Mouse (Mus musculus) duodenum, adult 2 months (tissue): ENCODE data around the gene Dhx58. TPM values are rescaled to one million over a fixed set of nuclear protein-coding genes. Genes with fewer than 3 reads are reported as not detected.

Source experiments
- polyA plus RNA-seq: library from polyadenylated mRNA; depleted of rRNA; stranded (reverse); fragments of >200 nt; gene quantifications from 2 replicates; pipeline ENCODE4 v1.2.3, GENCODE M21; 2012; ENCODE audit warnings: low replicate concordance; rRNA removed

The Dhx58 gene
- 8.6 and 11.1 TPM in 2 replicates for polyA plus RNA-seq

DNA sequence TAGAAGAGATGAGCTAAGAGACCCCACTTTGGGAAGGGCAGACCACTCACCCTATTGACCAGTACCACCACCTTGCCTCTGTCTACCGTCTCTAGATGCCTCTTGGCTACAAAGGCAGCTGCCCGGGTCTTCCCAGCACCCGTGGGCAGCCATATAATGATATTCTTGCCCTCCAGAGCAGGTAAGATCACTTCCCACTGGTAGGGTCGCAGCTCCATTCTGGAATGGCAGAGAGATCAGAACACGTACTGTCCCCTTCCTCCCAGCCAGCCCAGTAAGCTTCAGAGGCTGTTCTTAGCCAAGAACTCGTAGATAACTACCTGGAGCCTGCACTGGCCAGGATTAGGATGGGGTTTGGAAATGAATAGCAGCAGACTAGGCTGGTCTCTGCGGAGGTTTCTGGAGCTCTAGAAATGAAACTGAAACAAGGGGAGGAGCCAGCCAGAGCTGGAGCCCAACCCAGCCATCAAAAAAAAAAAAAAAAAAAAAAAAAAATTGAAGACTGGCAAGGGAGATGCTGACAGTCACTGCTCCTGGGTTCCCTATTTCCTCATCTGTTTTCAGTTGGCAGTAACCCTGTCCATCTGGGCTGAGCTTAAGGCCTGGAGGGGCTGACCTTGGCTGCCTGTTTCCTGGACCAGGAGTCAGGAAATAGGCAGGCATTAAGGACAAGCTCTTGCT is at the start of gene Dhx58:
Gene Dhx58, minus strand, starts transcription at position 421 of the 681 bp plus-strand sequence.

DNA sequence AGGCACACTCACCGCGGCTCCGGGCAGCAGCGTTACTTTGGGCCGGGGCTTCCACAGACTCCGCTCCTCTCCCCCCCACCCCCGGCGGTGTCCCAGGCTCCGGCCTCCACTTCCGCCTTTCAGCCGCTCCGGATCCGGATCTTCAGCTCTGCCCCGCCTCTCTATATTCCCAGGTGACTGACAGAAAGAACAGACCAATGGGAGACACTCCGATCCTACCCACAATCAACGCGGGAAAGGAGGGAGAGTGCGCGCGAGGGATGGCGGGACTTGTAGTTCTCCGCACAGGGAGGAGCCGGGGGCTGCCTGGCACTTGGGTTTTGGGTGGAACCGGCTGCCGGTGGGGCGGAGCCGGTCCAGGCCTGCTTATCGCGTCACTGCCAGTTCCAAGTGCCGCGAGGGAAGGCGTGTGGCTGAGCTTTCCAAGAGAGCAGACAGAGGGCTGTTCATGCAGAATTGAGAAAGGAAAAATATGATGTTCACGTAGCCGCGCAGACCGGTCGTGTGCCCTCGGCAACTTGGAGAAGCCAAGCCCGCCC is 34.1 kb upstream of the Dhx58 start, which contains the start of gene Rab5c:
Gene Rab5c, minus strand, starts transcription at position 150 of the 539 bp plus-strand sequence.

DNA sequence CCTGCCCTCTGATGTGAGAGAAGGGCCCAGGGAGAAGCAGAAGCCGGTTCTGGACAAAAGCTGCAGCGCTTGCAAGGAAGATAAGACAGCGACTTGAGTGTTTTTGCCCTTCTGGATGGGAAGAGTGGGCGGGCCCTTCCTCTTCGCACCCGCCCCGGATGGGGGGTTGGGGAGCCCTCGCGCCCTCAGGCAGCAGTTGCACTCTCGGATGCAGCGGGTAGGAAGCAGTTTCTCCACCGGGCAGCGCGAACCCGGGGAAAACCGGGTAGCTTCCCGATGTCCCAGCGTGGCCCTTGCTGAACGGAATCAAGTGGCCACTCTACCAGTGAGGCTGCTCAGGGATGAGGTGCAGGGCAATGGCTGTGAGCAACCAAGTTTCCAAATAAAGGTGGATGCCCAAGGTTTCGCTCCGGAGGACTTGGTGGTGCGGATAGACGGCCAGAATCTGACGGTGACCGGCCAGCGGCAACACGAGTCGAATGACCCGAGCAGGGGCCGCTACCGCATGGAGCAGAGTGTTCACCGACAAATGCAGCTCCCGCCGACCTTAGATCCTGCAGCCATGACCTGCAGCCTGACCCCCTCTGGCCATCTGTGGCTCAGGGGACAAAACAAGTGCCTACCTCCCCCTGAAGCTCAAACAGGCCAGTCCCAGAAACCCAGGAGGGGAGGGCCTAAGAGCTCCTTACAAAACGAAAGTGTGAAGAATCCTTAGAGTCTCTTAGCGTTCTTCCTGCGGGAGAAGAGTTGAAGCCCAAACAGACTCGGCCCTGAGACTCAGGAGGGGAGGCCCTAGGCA is 9.9 kb upstream of the Dhx58 start, which contains the start of gene Hspb9:
Gene Hspb9, plus strand, starts transcription at position 116 of the 799 bp plus-strand sequence.

DNA sequence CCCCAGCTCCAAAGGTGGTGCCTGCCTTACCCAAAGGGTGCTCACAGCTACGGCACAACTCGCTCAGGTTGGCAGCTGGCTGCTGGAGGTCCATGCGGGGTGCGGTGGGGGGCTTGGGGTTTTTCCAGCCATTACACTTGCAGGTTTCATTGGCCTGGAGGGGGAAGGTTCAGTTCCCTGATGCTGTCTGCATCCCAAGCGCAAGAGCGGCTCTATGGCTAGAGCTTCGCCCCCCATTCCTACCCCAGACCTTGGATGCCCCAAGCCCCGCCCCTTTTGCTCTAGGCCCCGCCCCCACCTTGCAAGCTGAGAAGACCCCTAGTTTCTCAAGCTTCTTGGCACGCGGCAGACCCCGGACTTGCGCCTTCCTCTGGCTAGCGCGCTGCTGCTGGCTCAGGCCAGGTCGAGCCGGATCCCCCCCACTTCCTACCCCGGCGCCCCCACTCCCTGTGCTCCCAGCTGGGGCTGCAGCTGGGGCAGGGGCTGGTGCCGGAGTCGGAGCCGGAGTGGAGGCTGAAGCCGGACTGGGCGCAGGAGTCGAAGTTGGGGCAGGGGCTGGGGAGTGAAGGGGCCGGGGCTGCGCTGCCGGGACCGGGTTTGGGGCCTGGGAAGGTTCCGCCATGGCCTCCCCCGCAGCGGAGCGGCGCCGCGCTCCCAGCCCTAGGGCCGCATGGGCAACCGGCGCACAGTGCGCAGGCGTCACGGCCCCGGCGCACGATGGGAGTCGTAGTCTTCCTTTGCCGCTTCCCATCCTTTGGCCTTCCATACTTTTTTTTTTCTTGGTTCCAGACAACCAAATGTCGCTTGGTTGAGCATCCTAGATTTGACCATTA is 7.9 kb upstream of the Dhx58 start, which contains the start of gene Kat2a:
Gene Kat2a, minus strand, starts transcription at position 683 of the 833 bp plus-strand sequence.

DNA sequence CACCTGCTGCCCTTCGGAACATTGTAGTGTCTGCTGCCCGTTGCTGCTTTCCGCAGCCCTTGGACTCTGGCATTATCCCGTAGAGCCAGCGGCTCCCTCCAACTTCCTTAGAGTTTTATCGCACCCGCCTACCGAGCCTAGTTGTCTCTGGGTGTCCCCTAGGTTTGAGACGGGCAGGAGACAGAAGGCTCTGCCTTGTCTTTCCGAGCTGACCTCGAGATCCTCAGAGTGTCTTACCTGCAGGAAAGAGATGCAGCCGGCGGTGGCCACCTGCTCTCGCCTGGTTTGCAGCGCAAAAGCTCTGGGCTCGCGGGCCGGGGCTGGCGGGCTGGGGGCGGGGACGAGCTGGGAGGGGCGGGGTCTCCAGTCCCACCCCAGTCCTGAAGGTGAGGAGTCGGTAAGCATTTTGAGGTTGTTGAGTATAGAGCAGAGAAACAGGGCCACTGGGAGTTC is 11.9 kb downstream of the Dhx58 start, which contains the start of gene Zfp385c:
Gene Zfp385c, minus strand, starts transcription at position 292 of the 453 bp plus-strand sequence.

Other genes starting within 250 kb of the Dhx58 start
- gene Klhl11, start 231.5 kb downstream of the Dhx58 start, polyA plus RNA-seq: 0.66 and 1.8 TPM in 2 replicates
- 14.8 and 19.5 TPM in 2 replicates for gene Acly, start 176.3 kb downstream of the Dhx58 start, polyA plus RNA-seq
- gene Ttc25, start 158.7 kb downstream of the Dhx58 start, polyA plus RNA-seq: 0.02 and 0.09 TPM in 2 replicates
- gene Cnp, start 129.4 kb downstream of the Dhx58 start, polyA plus RNA-seq: 13.1 and 17.8 TPM in 2 replicates
- gene Nkiras2, start 85.0 kb downstream of the Dhx58 start, polyA plus RNA-seq: 88.6 and 104 TPM in 2 replicates
- 11.8 and 12.7 TPM in 2 replicates for gene Dnajc7, start 84.1 kb downstream of the Dhx58 start, polyA plus RNA-seq
- gene Zfp385c, start 11.8 kb downstream of the Dhx58 start, polyA plus RNA-seq: 1.2 TPM in 2 replicates
- 14.6 and 21.8 TPM in 2 replicates for gene Kat2a, start 8.2 kb upstream of the Dhx58 start, polyA plus RNA-seq
- not detected in 2 replicates for gene Hspb9, start 9.6 kb upstream of the Dhx58 start, polyA plus RNA-seq
- 226 and 343 TPM in 2 replicates for gene Rab5c, start 33.9 kb upstream of the Dhx58 start, polyA plus RNA-seq
- gene Kcnh4, start 55.7 kb upstream of the Dhx58 start, polyA plus RNA-seq: not detected in 2 replicates
- gene Hcrt, start 58.7 kb upstream of the Dhx58 start, polyA plus RNA-seq: not detected in 2 replicates
- gene Ghdc, start 66.7 kb upstream of the Dhx58 start, polyA plus RNA-seq: 7.8 and 9.0 TPM in 2 replicates
- gene Stat5b, start 146.5 kb upstream of the Dhx58 start, polyA plus RNA-seq: 7.1 and 8.7 TPM in 2 replicates
- gene Stat5a, start 155.1 kb upstream of the Dhx58 start, polyA plus RNA-seq: 4.8 and 8.4 TPM in 2 replicates
- gene Stat3, start 235.3 kb upstream of the Dhx58 start, polyA plus RNA-seq: 48.3 and 72.0 TPM in 2 replicates